8 mouse cellular contexts compared by ENCODE assay signal in the genomic region with DNA sequence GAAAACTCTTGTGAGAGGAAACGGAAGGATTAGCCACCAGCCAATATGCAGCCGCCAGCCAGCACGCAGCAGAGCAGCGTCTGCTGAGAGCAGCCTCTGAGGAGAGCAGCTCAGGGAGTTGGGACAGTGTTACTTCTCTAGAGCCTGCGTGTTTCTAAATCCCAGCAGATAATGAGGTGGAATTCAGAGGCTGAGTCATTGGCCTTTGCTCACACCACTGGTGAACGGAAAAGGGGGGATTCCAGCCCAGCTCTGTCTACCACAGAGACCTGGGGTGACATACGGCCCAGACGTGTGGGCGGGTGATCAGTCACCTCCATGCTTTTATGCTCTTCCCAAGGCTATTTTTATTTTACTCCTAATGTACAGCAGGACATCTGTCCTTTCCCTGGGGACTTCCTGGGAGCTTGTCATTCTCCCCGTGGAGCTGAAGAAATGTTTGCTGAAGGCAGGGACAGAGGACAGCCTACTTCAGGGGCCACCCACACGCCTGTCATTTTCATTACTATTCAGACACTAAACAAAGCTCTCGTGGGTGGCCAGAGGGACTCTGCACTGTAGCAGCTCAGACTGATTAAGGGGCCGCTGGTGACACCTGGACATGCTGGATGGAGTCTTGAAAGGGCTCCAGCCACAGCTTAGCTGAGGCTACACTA. TPM values are rescaled to one million over a fixed set of nuclear protein-coding genes. Genes with fewer than 3 reads are reported as not detected.
DNase-seq lines count a peak whose midpoint lies in the region; ATAC-seq lines count a peak whose summit lies in the region.

No protein-coding gene starts in this region.

- no peaks in the 10 kb centered on the region for H3K36me3 ChIP-seq in heart, embryonic 11.5 days (ENCODE audit: control insufficient read depth, insufficient read depth, low read length)
- H3K36me3 ChIP-seq in embryonic facial prominence, embryonic 12.5 days: no peaks in the 10 kb centered on the region
- H3K36me3 ChIP-seq in intestine, embryonic 15.5 days: no peaks in the 10 kb centered on the region

- ATAC-seq in heart, embryonic 11.5 days (replicated peaks; ENCODE audit: insufficient number of reproducible peaks, low FRiP score, low TSS enrichment): no peak
- peak; percentile 64 for ATAC-seq in CD4-positive, CD25-positive, alpha-beta regulatory T cell, adult 4 months
- ATAC-seq in embryonic facial prominence, embryonic 12.5 days (ENCODE audit: insufficient number of reproducible peaks, insufficient read depth, low FRiP score, low TSS enrichment): peak; percentile 42; the same call in 1 of the 2 replicates
- peak; percentile 53; the same call in 1 of the 2 replicates for ATAC-seq in intestine, embryonic 15.5 days
- no peak for ATAC-seq in monocyte, adult 5-6 weeks (replicated peaks; ENCODE audit: insufficient number of reproducible peaks, low FRiP score, low TSS enrichment, poor library complexity, severe bottlenecking)

- H3K4me1 ChIP-seq in heart, embryonic 11.5 days (ENCODE audit: control insufficient read depth, insufficient read depth, low read length): peaks cover 12% of the 10 kb centered on the region
- H3K4me1 ChIP-seq in embryonic facial prominence, embryonic 12.5 days: peaks cover 25% of the 10 kb centered on the region
- peaks cover 30% of the 10 kb centered on the region for H3K4me1 ChIP-seq in intestine, embryonic 15.5 days (replicated peaks)

- DNase-seq in heart, adult 9 months (ENCODE audit: low spot score in 2 of 2): no peak
- DNase-seq in retina, postnatal 1 day: peak; percentile 93
- DNase-seq in adrenal gland, postnatal 36 days: no peak

- H3K4me3 ChIP-seq in heart, embryonic 11.5 days (ENCODE audit: low read depth, low read length): no peak overlapping the region
- H3K4me3 ChIP-seq in embryonic facial prominence, embryonic 12.5 days: no peak overlapping the region
- H3K4me3 ChIP-seq in intestine, embryonic 15.5 days (replicated peaks): no peak overlapping the region

- peak overlapping the region; percentile 41 for H3K4me2 ChIP-seq in heart, embryonic 11.5 days
- no peak overlapping the region for H3K4me2 ChIP-seq in embryonic facial prominence, embryonic 12.5 days (replicated peaks)
- H3K4me2 ChIP-seq in intestine, embryonic 15.5 days (replicated peaks): peak overlapping the region; percentile 28; the same call in 1 of the 2 replicates

- WGBS in heart, embryonic 11.5 days (ENCODE audit: insufficient replicate concordance): 13% methylated on average over 13 of the region's 13 CpGs
- WGBS in embryonic facial prominence, embryonic 12.5 days: 18% methylated on average over 13 of the region's 13 CpGs
- WGBS in intestine, embryonic 15.5 days: 17% methylated on average over 13 of the region's 13 CpGs

- no peaks in the 10 kb centered on the region for H3K9me3 ChIP-seq in heart, embryonic 11.5 days (replicated peaks; ENCODE audit: control insufficient read depth, low read length)
- H3K9me3 ChIP-seq in embryonic facial prominence, embryonic 12.5 days: no peaks in the 10 kb centered on the region
- no peaks in the 10 kb centered on the region for H3K9me3 ChIP-seq in intestine, embryonic 15.5 days

- H3K27me3 ChIP-seq in heart, embryonic 11.5 days (ENCODE audit: control insufficient read depth, insufficient read depth, low read length): peaks cover 10% of the 10 kb centered on the region; the same call in 1 of the 2 replicates
- no peaks in the 10 kb centered on the region for H3K27me3 ChIP-seq in embryonic facial prominence, embryonic 12.5 days
- H3K27me3 ChIP-seq in intestine, embryonic 15.5 days (replicated peaks): no peaks in the 10 kb centered on the region

- H3K9ac ChIP-seq in heart, embryonic 11.5 days (ENCODE audit: low read depth, low read length): peak overlapping the region; percentile 24; the same call in 1 of the 2 replicates
- H3K9ac ChIP-seq in embryonic facial prominence, embryonic 12.5 days: no peak overlapping the region
- H3K9ac ChIP-seq in intestine, embryonic 15.5 days: no peak overlapping the region

- H3K27ac ChIP-seq in heart, embryonic 11.5 days (ENCODE audit: low read depth, low read length): no peak overlapping the region
- H3K27ac ChIP-seq in embryonic facial prominence, embryonic 12.5 days: no peak overlapping the region
- H3K27ac ChIP-seq in intestine, embryonic 15.5 days: peak overlapping the region; percentile 52; the same call in 1 of the 2 replicates

RNA-seq across cellular contexts. Expression of a gene that starts 20.1 kb away (rescaled TPM):
- polyA plus RNA-seq in heart, embryonic 11.5 days (2014; fragmentation: Nextera tagmentation; extraction: Ambion mirVana): 0.42 and 0.73 TPM in 2 replicates
- polyA plus RNA-seq in CD4-positive, CD25-positive, alpha-beta regulatory T cell, adult 4 months (2017; shearing (Covaris generic)): 10 to 100 TPM in 1 of 2 experiments, 1 to 10 TPM in 1; 8.3 to 13.0 TPM
- polyA plus RNA-seq in embryonic facial prominence, embryonic 12.5 days (2016; fragmentation: Nextera tagmentation; extraction: Ambion mirVana): 12.1 and 14.9 TPM in 2 replicates
- polyA plus RNA-seq in intestine, embryonic 15.5 days (2015; fragmentation: Nextera tagmentation; extraction: Ambion mirVana): 1.7 and 1.8 TPM in 2 replicates
- 18.7 to 29.0 TPM (median 19.5 TPM) in 3 replicates for total RNA-seq in monocyte, adult 5-6 weeks (2017)
- 1 to 10 TPM; 2.4 to 2.7 TPM for total RNA-seq in adrenal gland, postnatal 36 days (2021)

Comparison
In these comparisons a context has a peak if more than half of its experiments do, and no peak if none do; other contexts are left out.
1. ATAC-seq: peak in CD4-positive, CD25-positive, alpha-beta regulatory T cell, adult 4 months (single experiment), embryonic facial prominence, embryonic 12.5 days (single experiment) and intestine, embryonic 15.5 days (single experiment); none in heart, embryonic 11.5 days (single experiment) and monocyte, adult 5-6 weeks (single experiment).